7 mouse cellular contexts compared by ENCODE assay signal in the genomic region with DNA sequence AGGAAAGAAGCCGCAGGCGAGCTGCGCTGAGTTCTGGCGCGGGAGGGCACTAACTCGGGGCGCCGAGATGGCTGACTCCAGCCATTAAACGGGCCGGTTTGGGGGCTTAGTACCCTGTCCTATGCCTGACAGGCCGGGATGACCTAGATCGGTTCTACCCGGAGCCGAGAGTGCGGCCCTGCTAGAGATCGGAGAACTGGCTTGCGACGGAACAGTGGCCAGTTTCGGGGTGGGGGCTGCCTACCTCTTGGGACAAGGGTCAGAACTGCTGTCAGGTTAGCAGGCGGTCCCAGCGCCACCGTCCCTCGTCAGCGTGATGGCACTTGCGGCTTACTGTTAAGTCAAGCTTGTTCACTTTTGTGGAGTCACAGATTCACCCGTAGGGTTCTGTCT. TPM values are rescaled to one million over a fixed set of nuclear protein-coding genes. Genes with fewer than 3 reads are reported as not detected.
DNase-seq lines count a peak whose midpoint lies in the region; ATAC-seq and TF ChIP-seq lines count a peak whose summit lies in the region.

No protein-coding gene starts in this region.

- H3K36me3 ChIP-seq in hindbrain, embryonic 13.5 days = peaks cover 55% of the 10 kb centered on the region
- H3K36me3 ChIP-seq in midbrain, embryonic 10.5 days = peaks cover 71% of the 10 kb centered on the region

- intact Hi-C loops in gastrocnemius, postnatal 36 days (cut with DNase I) = loop anchor here (5.0 kb wide), 1 partner anchor 37 kb away; no protein-coding TSS in a partner anchor

- no peaks in the 10 kb centered on the region for H3K27me3 ChIP-seq in hindbrain, embryonic 13.5 days
- H3K27me3 ChIP-seq in midbrain, embryonic 10.5 days (ENCODE audit: low read depth, poor library complexity, severe bottlenecking) = no peaks in the 10 kb centered on the region

- peaks cover 40% of the 10 kb centered on the region for H3K4me1 ChIP-seq in hindbrain, embryonic 13.5 days (replicated peaks)
- peaks cover 33% of the 10 kb centered on the region for H3K4me1 ChIP-seq in midbrain, embryonic 10.5 days

- peak; percentile 9; the same call in 1 of the 2 replicates for ATAC-seq in common myeloid progenitor, adult 5-6 weeks (replicated peaks; ENCODE audit: low read depth, poor library complexity, severe bottlenecking)
- ATAC-seq in hindbrain, embryonic 13.5 days (ENCODE audit: low FRiP score) = peak; percentile 40

- no peaks in the 10 kb centered on the region for H3K9me3 ChIP-seq in hindbrain, embryonic 13.5 days
- no peaks in the 10 kb centered on the region for H3K9me3 ChIP-seq in midbrain, embryonic 10.5 days (replicated peaks)

- H3K27ac ChIP-seq in layer of hippocampus, adult 2 months = peak overlapping the region; percentile 100
- H3K27ac ChIP-seq in hindbrain, embryonic 13.5 days = peak overlapping the region; percentile 93
- H3K27ac ChIP-seq in midbrain, embryonic 10.5 days (replicated peaks) = peak overlapping the region; percentile 97

- H3K9ac ChIP-seq in hindbrain, embryonic 13.5 days = peak overlapping the region; percentile 98

- no peak for DNase-seq in layer of hippocampus, adult 2 months (ENCODE audit: low spot score in 2 of 2)
- DNase-seq in layer of hippocampus, adult 11-12 months (ENCODE audit: low spot score) = no peak
- DNase-seq in midbrain, embryonic 10.5 days (ENCODE audit: low spot score) = no peak
- no peak for DNase-seq in Muller cell, postnatal 12 days (ENCODE audit: inconsistent ontology term)
- no peak for DNase-seq in gastrocnemius, postnatal 36 days

- peak overlapping the region; percentile 92 for H3K4me2 ChIP-seq in hindbrain, embryonic 13.5 days

- under 1% methylated on average over 26 of the region's 26 CpGs for WGBS in hindbrain, embryonic 13.5 days
- WGBS in midbrain, embryonic 10.5 days = under 1% methylated on average over 26 of the region's 26 CpGs

- H3K4me3 ChIP-seq in layer of hippocampus, adult 2 months = peak overlapping the region; percentile 99
- H3K4me3 ChIP-seq in hindbrain, embryonic 13.5 days = peak overlapping the region; percentile 98
- H3K4me3 ChIP-seq in midbrain, embryonic 10.5 days = peak overlapping the region; percentile 100

- TF ChIP-seq CTCF in layer of hippocampus, adult 2 months (conservative IDR thresholded peaks at IDR 0.05) = no peak

RNA-seq across cellular contexts. Expression of a gene that starts 0.4 kb away (rescaled TPM):
- 10 to 100 TPM; 67.9 to 91.9 TPM for total RNA-seq in layer of hippocampus, adult 2 months (2021)
- total RNA-seq in common myeloid progenitor, adult 5-6 weeks (2017) = 21.3 and 38.2 TPM in 2 replicates
- polyA plus RNA-seq in hindbrain, embryonic 13.5 days (2015; fragmentation: Nextera tagmentation; extraction: Ambion mirVana) = 33.6 and 35.6 TPM in 2 replicates
- polyA plus RNA-seq in midbrain, embryonic 10.5 days (2016; fragmentation: Nextera tagmentation; extraction: Ambion mirVana) = 34.1 and 35.4 TPM in 2 replicates
- 10 to 100 TPM; 12.5 to 13.0 TPM for total RNA-seq in gastrocnemius, postnatal 36 days (2021)

RNA-seq across cellular contexts. Expression of a gene that starts 0.6 kb away (rescaled TPM):
- total RNA-seq in layer of hippocampus, adult 2 months (2021) = 10 to 100 TPM; 50.4 to 50.8 TPM
- total RNA-seq in common myeloid progenitor, adult 5-6 weeks (2017) = 31.7 and 39.0 TPM in 2 replicates
- polyA plus RNA-seq in hindbrain, embryonic 13.5 days (2015; fragmentation: Nextera tagmentation; extraction: Ambion mirVana) = 76.0 and 81.3 TPM in 2 replicates
- polyA plus RNA-seq in midbrain, embryonic 10.5 days (2016; fragmentation: Nextera tagmentation; extraction: Ambion mirVana) = 106 and 107 TPM in 2 replicates
- 10 to 100 TPM; 66.8 to 72.4 TPM for total RNA-seq in gastrocnemius, postnatal 36 days (2021)

RNA-seq across cellular contexts. Expression of a gene that starts 8.5 kb away (rescaled TPM):
- 10 to 100 TPM; 19.5 to 22.5 TPM for total RNA-seq in layer of hippocampus, adult 2 months (2021)
- total RNA-seq in common myeloid progenitor, adult 5-6 weeks (2017) = 20.3 and 26.9 TPM in 2 replicates
- polyA plus RNA-seq in hindbrain, embryonic 13.5 days (2015; fragmentation: Nextera tagmentation; extraction: Ambion mirVana) = 11.3 and 11.5 TPM in 2 replicates
- polyA plus RNA-seq in midbrain, embryonic 10.5 days (2016; fragmentation: Nextera tagmentation; extraction: Ambion mirVana) = 18.5 and 20.6 TPM in 2 replicates
- total RNA-seq in gastrocnemius, postnatal 36 days (2021) = 10 to 100 TPM; 41.8 to 45.8 TPM

RNA-seq across cellular contexts. Expression of a gene that starts 23.8 kb away (rescaled TPM):
- total RNA-seq in layer of hippocampus, adult 2 months (2021) = 10 to 100 TPM; 60.4 to 66.6 TPM
- total RNA-seq in common myeloid progenitor, adult 5-6 weeks (2017) = 22.3 and 28.1 TPM in 2 replicates
- polyA plus RNA-seq in hindbrain, embryonic 13.5 days (2015; fragmentation: Nextera tagmentation; extraction: Ambion mirVana) = 35.6 and 41.1 TPM in 2 replicates
- polyA plus RNA-seq in midbrain, embryonic 10.5 days (2016; fragmentation: Nextera tagmentation; extraction: Ambion mirVana) = 24.9 and 25.8 TPM in 2 replicates
- 10 to 100 TPM; 44.4 to 46.8 TPM for total RNA-seq in gastrocnemius, postnatal 36 days (2021)

RNA-seq across cellular contexts. Expression of a gene that starts 40.1 kb away (rescaled TPM):
- 10 to 100 TPM; 48.7 to 49.3 TPM for total RNA-seq in layer of hippocampus, adult 2 months (2021)
- total RNA-seq in common myeloid progenitor, adult 5-6 weeks (2017) = 147 and 175 TPM in 2 replicates
- 109 and 110 TPM in 2 replicates for polyA plus RNA-seq in hindbrain, embryonic 13.5 days (2015; fragmentation: Nextera tagmentation; extraction: Ambion mirVana)
- polyA plus RNA-seq in midbrain, embryonic 10.5 days (2016; fragmentation: Nextera tagmentation; extraction: Ambion mirVana) = 229 and 265 TPM in 2 replicates
- total RNA-seq in gastrocnemius, postnatal 36 days (2021) = 10 to 100 TPM; 15.8 to 20.8 TPM
